Mouse (Mus musculus) duodenum, adult 2 months (tissue): ENCODE results near the gene Exosc8. TPM values are rescaled to one million over a fixed set of nuclear protein-coding genes. Genes with fewer than 3 reads are reported as not detected.

ENCODE experiments used
- polyA plus RNA-seq: library from polyadenylated mRNA; depleted of rRNA; stranded (reverse); fragments of >200 nt; gene quantifications from 2 replicates; pipeline ENCODE4 v1.2.3, GENCODE M21; 2012; ENCODE audit warnings: low replicate concordance; rRNA removed

The Exosc8 gene
- polyA plus RNA-seq = 4.6 and 4.9 TPM in 2 replicates

GRCm38 (mm10) chr3:54735247-54736046 is at the start of gene Exosc8, which contains the start of gene Alg5:
Exosc8 (minus strand) TSS chr3:54735393.
Alg5 (plus strand) TSS chr3:54735539.

DNA sequence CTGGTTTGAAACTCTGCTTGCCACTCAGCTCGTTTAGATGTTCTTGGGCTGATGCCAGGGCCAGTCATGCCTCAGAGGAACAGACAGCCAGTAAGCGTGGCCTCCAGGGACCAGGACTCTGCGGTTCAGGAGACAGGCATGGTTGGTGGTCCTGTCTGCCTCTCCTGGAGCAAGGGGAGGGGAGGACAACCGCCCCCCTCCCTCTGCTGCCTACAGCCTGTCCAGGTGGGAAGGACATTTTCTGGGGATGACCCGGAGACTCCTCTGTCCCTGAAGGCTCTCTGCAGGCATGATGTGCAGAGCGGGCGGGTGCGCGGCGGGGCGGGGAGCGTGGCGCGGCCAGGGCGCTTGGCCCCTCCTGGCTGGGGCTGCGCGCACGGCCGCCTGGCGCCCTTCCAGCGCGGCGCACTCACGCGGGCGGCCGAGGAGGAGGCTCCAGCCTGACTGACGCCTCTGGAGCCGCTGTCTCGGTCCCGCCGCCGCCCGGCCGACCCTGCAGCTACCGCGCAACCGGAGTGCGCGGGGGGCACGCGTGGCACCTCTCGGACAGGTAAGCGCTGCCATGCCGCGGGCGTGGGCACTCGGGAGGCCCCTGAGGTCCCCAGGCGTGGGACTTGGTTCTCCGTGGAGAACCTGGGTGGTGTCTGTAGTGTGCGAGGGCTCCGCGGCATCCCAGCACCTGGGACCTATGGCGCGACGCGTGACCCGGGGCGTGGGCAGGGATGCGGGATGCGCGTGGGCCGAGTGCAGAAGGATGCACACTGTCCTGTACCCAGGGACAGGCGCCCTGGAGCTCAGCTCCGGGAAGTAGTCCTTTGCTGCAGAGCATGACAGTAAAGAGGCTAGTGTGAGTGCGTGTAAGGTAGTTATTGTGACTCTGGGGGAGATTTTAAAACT is 20.2 kb upstream of the Exosc8 start, which contains the start of gene Smad9:
TSS of gene Smad9 (plus strand) at position 438 of the 897 bp plus-strand sequence.

DNA sequence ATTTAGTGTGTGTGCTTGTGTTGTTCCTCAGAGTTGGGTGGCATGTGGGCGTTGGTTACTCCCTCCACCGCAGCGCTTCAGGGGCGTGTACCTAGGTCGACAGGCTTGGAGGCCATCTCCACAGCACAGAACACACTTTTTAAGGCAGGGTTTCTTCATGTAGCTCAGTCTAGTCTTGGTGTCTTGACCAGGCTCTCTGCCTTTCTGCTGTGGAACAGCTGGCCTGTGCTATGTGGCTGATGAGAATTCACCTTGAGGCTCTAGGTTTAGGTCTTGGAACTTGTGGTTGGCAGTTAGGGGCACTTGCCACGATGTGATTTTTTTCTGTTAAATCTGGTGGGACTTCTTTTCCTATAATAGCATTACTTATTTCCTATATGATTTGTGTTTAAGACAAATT is 20.9 kb downstream of the Exosc8 start, which contains the start of gene Gm21958:
TSS of gene Gm21958 (minus strand) at position 101 of the 400 bp plus-strand sequence.

GRCm38 (mm10) chr3:54692202-54693055 is 42.8 kb downstream of the Exosc8 start, which contains the start of gene Supt20:
Supt20 (plus strand) TSS chr3:54692807.

Other genes with a start within 250 kb of the Exosc8 start
- 19.5 and 22.5 TPM in 2 replicates for gene Supt20, start 42.6 kb downstream of the Exosc8 start, polyA plus RNA-seq
- gene Gm21958, start 21.0 kb downstream of the Exosc8 start, polyA plus RNA-seq = not detected in 2 replicates
- gene Alg5, start 146 bp upstream of the Exosc8 start, polyA plus RNA-seq = 4.1 and 7.4 TPM in 2 replicates
- gene Smad9, start 20.2 kb upstream of the Exosc8 start, polyA plus RNA-seq = 0.45 and 2.3 TPM in 2 replicates
- 8.7 and 23.8 TPM in 2 replicates for gene Rfxap, start 72.4 kb upstream of the Exosc8 start, polyA plus RNA-seq
- gene Sertm1, start 180.5 kb upstream of the Exosc8 start, polyA plus RNA-seq = 0.50 and 1.7 TPM in 2 replicates